Mouse (Mus musculus): ENCODE results near the gene P2rx7. TPM values are rescaled to one million over a fixed set of nuclear protein-coding genes. Genes with fewer than 3 reads are reported as not detected.
"Not testable (repeated sequence)": the region's sequence is repeated elsewhere in the genome, so short reads cannot be mapped to it uniquely, and the experiment has no call there.

The P2rx7 gene
- polyA plus RNA-seq, 1 experiment: 80.3 TPM

DNA sequence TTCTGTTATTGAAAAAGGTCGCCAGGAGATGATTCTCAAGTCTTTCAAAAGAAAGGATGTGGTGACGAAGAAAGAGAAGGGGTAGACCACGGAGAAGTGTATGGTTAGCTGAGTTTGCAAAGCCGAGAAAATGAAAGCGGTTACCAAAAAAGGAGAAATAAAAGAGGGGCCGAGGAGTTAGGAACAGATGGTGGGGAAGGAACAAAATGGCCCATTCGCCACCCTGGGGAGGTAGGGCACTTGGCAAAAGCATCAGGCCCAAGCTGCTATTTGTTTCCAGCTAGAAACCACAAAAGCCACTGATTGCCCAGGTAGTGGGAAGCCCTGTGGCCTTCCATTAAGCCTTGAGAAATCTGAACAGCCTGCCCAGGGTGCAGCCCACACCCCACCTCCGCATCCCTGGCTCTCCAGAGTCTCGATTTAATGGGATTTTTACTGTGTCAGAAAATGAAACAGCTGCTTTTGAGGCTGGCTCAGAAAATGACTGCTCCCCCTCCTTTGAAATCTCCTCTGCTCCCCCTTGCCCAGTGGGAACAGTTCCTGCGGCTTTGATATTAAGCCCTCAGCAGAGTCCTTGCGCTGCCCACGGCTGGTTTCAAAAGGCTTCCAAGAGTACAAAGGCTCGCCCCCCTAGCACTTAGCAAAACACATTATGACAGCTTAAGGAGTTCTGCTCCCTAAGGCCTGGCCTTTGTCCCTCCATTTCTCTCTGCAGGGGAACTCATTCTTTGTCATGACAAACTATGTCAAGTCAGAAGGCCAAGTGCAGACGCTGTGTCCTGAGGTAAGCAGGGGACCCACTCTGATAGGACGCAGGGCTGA is 9.9 kb downstream of the P2rx7 start:
- TF ChIP-seq CTCF (IDR thresholded peaks at IDR 0.05; ENCODE audit: low read depth, low read length) (no peak), POLR2A (IDR thresholded peaks at IDR 0.05; ENCODE audit: borderline replicate concordance, low read depth, low read length) (no peak)
- peaks cover 5% of the 10 kb centered on the region; the same call in 1 of the 2 replicates for H3K4me1 ChIP-seq (ENCODE audit: control insufficient read depth, insufficient read depth, low read length)
- no peak overlapping the region for H3K27ac ChIP-seq (ENCODE audit: insufficient read depth, low read depth, low read length)
- H3K4me3 ChIP-seq (ENCODE audit: insufficient read depth, low read length): no peak overlapping the region

DNA sequence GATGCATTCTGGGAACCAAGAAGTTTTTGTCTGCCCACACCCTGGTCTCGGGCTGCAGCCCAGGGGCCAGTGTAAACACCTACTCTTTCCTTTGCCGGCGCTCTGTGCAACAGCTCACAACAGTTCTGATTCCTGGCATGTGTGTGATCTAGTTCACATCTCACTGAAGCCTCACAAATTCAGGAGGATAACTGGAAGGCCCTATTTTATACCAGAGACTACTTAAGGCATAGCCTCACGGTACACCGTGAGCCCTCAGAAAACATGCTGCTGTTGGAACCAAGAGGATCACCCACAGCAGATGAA is 10.5 kb downstream of the P2rx7 start:
- Histone ChIP-seq H3K4me3 (ENCODE audit: insufficient read depth, low read length) (no peak overlapping the region), H3K27ac (ENCODE audit: insufficient read depth, low read depth, low read length) (no peak overlapping the region), H3K4me1 (ENCODE audit: control insufficient read depth, insufficient read depth, low read length) (peaks cover 5% of the 10 kb centered on the region; the same call in 1 of the 2 replicates)
- no peak for TF ChIP-seq POLR2A (IDR thresholded peaks at IDR 0.05; ENCODE audit: borderline replicate concordance, low read depth, low read length)
- TF ChIP-seq CTCF (IDR thresholded peaks at IDR 0.05; ENCODE audit: low read depth, low read length): no peak

DNA sequence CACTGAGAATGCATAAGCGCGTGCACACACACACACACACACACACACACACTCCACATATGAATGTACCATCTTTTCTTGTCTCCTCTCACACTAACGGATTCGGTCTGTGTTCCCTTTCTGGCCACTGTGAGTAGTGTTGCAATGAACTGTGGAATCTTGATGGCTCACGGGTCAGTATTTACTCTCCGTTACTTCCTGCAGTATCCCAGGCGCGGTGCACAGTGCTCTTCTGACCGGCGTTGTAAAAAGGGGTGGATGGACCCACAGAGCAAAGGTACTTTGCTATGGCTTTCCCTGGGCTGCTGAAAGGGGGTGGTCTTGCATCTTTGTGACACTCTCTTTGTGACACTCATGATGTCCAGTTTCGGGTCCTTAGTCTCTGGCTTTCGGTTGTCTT is 13.1 kb downstream of the P2rx7 start:
- H3K27ac ChIP-seq (ENCODE audit: insufficient read depth, low read depth, low read length): no peak overlapping the region
- H3K4me3 ChIP-seq (ENCODE audit: insufficient read depth, low read length): no peak overlapping the region
- TF ChIP-seq CTCF (IDR thresholded peaks at IDR 0.05; ENCODE audit: low read depth, low read length): no peak
- TF ChIP-seq POLR2A (IDR thresholded peaks at IDR 0.05; ENCODE audit: borderline replicate concordance, low read depth, low read length): no peak
- no peaks in the 10 kb centered on the region for H3K4me1 ChIP-seq (ENCODE audit: control insufficient read depth, insufficient read depth, low read length)

DNA sequence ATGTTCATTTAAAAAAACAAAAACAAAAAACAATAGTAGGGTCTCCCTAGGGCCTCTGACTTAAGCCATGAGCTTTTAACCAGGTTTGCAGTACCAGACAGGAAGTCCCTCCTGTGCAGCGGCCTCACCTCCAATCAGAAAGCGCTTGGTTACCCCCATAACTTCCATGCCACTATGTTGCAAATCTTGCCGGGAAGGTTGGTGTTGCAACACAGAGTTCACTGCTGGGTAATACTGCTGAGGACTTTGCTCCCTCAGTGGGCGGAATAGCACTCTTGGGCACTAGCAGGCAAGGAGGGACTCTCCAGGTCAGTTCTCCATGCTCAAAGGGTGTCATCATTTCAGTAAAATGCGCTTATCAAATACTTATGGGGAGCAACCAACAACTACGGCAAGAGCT is 18.8 kb downstream of the P2rx7 start:
- Histone ChIP-seq H3K4me1 (ENCODE audit: control insufficient read depth, insufficient read depth, low read length) (no peaks in the 10 kb centered on the region), H3K27ac (ENCODE audit: insufficient read depth, low read depth, low read length) (no peak overlapping the region), H3K4me3 (ENCODE audit: insufficient read depth, low read length) (no peak overlapping the region)
- TF ChIP-seq CTCF (IDR thresholded peaks at IDR 0.05; ENCODE audit: low read depth, low read length): no peak
- no peak for TF ChIP-seq POLR2A (IDR thresholded peaks at IDR 0.05; ENCODE audit: borderline replicate concordance, low read depth, low read length)

DNA sequence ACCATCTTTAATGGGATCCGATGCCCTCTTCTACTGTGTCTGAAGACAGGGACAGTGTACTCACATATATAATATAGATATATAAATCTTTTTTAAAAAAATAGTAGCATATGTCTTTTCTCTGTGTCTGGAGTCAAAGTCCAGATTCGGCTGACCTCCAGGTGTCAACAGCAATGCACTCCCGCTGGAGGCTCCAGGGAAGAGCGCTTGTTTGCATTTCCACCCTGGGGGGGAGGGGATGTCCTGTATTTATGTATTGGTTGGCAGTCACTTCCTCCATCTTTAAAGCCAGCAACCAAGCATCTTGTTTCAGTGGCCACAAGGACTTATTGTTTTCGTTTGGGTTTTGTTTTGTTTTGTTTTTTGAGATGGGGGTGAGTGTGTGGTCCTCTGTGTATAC is 21.3 kb downstream of the P2rx7 start:
- Histone ChIP-seq H3K27ac (ENCODE audit: insufficient read depth, low read depth, low read length) (no peak overlapping the region), H3K4me1 (ENCODE audit: control insufficient read depth, insufficient read depth, low read length) (peaks cover 14% of the 10 kb centered on the region), H3K4me3 (ENCODE audit: insufficient read depth, low read length) (no peak overlapping the region)
- TF ChIP-seq POLR2A (IDR thresholded peaks at IDR 0.05; ENCODE audit: borderline replicate concordance, low read depth, low read length): no peak
- no peak for TF ChIP-seq CTCF (IDR thresholded peaks at IDR 0.05; ENCODE audit: low read depth, low read length)

DNA sequence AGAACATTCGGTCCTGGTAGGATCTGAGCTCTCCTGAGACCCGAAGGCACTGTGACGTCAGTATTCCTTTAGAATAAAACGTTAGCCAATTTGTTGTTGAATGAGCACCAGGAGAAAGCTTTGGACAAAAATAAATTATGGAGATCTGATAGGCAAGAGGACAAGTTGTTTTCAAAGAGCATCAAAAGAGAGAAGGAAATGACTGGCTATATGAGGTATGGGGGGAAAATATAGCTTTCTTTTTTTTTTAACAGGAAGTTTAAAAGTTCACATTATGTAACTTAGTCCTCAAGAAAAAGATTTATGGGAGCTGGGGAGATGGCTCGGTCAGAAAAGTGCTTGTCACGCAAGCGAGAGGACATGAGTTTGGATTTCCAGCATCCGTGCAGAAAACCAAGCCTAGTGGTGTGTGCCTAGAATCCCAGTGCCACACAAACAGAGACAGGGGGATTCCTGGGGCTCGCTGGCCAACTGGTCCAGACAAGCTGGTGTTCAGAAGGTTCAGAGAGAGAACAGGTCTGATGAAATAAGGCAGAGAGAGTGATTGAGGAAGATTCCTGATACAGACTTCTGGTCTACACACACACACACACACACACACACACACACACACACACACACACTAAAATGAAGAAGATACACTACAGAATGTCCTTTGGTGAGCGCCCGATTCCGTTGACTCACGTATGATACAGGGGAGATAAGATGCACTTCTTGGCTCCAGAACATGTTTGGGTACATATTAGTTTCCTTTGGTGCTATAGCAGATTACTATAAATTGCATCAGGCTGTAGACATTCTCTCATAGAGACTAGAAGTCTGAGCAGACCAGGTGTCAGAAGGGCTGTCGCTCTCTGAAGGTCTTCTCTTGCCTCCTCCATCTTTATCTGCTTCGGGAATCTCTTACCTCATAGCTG is 25.5 kb downstream of the P2rx7 start:
- H3K27ac ChIP-seq (ENCODE audit: insufficient read depth, low read depth, low read length): peak overlapping the region; percentile 25; the same call in 1 of the 2 replicates
- no peak overlapping the region for H3K4me3 ChIP-seq (ENCODE audit: insufficient read depth, low read length)
- TF ChIP-seq CTCF (IDR thresholded peaks at IDR 0.05; ENCODE audit: low read depth, low read length): no peak
- TF ChIP-seq POLR2A (IDR thresholded peaks at IDR 0.05; ENCODE audit: borderline replicate concordance, low read depth, low read length): no peak
- H3K4me1 ChIP-seq (ENCODE audit: control insufficient read depth, insufficient read depth, low read length): peaks cover 14% of the 10 kb centered on the region

DNA sequence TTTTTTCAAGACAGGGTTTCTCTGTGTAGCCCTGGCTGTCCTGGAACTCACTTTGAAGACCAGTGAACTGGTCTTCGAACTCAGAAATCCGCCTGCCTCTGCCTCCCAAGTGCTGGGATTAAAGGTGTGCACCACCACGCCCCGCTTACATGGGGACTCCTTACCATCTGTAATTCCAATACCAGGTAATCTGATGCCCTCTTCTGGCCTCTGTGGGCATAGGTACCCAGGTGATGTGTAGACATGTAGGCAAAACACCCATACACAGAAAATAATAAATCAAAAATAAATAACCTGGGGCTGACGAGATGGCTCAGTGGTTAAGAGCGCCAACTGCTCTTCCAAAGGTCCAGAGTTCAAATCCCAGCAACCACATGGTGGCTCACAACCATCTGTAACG is 27.9 kb downstream of the P2rx7 start:
- H3K4me3 ChIP-seq (ENCODE audit: insufficient read depth, low read length); H3K27ac ChIP-seq (ENCODE audit: insufficient read depth, low read depth, low read length): not testable (repeated sequence)
- peaks cover 14% of the 10 kb centered on the region for H3K4me1 ChIP-seq (ENCODE audit: control insufficient read depth, insufficient read depth, low read length)

DNA sequence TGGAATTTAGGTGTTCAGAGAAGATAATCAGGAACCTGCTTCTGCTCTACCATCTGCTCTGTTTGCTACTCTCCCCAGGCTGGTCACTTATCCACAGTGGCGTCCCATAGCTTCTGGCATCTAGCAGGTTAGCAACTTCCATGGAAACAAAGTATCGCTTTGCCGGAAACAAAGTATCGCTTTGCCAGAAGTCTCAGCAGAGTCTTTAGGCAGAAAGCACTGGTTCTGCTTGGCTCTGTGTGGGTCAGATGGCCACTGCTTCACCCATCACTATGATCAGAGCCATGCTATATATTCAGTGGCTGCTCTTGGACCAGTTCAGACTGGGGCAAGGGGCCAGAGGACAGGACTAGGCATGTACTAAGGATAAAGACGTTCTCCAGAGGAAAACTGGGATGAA is 28.6 kb downstream of the P2rx7 start:
- Histone ChIP-seq H3K27ac (ENCODE audit: insufficient read depth, low read depth, low read length) (no peak overlapping the region), H3K4me1 (ENCODE audit: control insufficient read depth, insufficient read depth, low read length) (peaks cover 14% of the 10 kb centered on the region), H3K4me3 (ENCODE audit: insufficient read depth, low read length) (no peak overlapping the region)
- TF ChIP-seq POLR2A (IDR thresholded peaks at IDR 0.05; ENCODE audit: borderline replicate concordance, low read depth, low read length): no peak
- TF ChIP-seq CTCF (IDR thresholded peaks at IDR 0.05; ENCODE audit: low read depth, low read length): no peak

DNA sequence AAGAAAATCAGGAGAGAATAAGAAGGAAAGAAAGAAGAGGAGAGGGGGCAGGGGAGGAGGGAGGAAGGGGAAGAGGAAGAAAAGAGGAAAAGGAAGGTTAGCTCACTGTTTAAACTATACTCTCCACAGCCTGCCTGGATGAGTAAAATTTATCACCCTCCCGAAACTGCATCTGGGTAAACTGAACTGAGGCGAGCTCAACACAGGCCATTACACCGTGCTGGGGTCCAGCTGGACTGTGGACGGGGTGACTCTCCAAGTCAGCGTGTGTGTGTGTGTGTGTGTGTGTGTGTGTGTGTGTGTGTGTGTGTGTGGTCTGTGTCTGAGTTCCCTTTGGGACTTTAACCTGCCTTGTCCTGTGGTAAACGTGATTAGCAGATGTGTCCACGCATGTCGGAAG is 32.3 kb downstream of the P2rx7 start:
- peaks cover 8% of the 10 kb centered on the region for H3K4me1 ChIP-seq (ENCODE audit: control insufficient read depth, insufficient read depth, low read length)

DNA sequence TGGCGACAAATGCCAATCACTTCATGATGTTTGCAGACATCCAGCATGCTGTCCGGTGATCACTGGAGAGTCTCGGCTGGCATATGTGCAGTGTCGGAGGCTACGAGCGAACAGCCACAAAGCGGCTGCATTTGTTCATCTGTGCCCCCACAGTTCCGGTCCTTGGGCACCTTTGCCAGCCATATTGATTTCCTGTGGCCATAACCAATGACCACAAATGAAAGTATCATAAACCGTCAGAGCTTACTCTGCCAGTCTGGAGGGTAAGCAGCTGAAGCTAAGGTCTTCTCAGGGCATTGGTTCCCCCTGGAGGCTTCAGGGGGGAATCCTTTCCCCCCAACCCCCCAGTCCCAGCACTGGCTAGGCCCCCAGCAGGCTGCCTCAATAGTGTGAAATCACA is 34.3 kb downstream of the P2rx7 start:
- no peak for TF ChIP-seq CTCF (IDR thresholded peaks at IDR 0.05; ENCODE audit: low read depth, low read length)
- no peak for TF ChIP-seq POLR2A (IDR thresholded peaks at IDR 0.05; ENCODE audit: borderline replicate concordance, low read depth, low read length)
- H3K4me3 ChIP-seq (ENCODE audit: insufficient read depth, low read length): no peak overlapping the region
- H3K4me1 ChIP-seq (ENCODE audit: control insufficient read depth, insufficient read depth, low read length): peaks cover 8% of the 10 kb centered on the region
- H3K27ac ChIP-seq (ENCODE audit: insufficient read depth, low read depth, low read length): no peak overlapping the region

More for the DNA sequence above, 32.3 kb downstream of the P2rx7 start:
- H3K4me3 ChIP-seq (ENCODE audit: insufficient read depth, low read length): no peak overlapping the region
- TF ChIP-seq POLR2A (IDR thresholded peaks at IDR 0.05; ENCODE audit: borderline replicate concordance, low read depth, low read length): no peak
- no peak for TF ChIP-seq CTCF (IDR thresholded peaks at IDR 0.05; ENCODE audit: low read depth, low read length)
- no peak overlapping the region for H3K27ac ChIP-seq (ENCODE audit: insufficient read depth, low read depth, low read length)

Data from bone marrow macrophage, adult 2 months (primary cell).